Comparison of ENCODE assay signal across 8 mouse cellular contexts in genomic region chr4:103346058-103346457, GRCm38 (mm10). TPM values are rescaled to one million over a fixed set of nuclear protein-coding genes. Genes with fewer than 3 reads are reported as not detected.
DNase-seq lines count a peak whose midpoint lies in the region; TF ChIP-seq lines count a peak whose summit lies in the region.

No protein-coding gene starts in this region.

- TF ChIP-seq CTCF in C2C12 (IDR thresholded peaks at IDR 0.05; ENCODE audit: control insufficient read depth, insufficient read depth, insufficient read length): peak; percentile 12

- H3K4me3 ChIP-seq in C2C12 (ENCODE audit: insufficient read depth, poor library complexity, severe bottlenecking): no peak overlapping the region

- intact Hi-C loops in left cerebral cortex, postnatal 14 days (cut with DNase I): loop anchor here (10.0 kb wide), 2 partner anchors 181 to 361 kb away; no protein-coding TSS in a partner anchor

- H3K79me2 ChIP-seq in C2C12 (ENCODE audit: control insufficient read depth, insufficient read depth): no peaks in the 10 kb centered on the region

- H3K79me3 ChIP-seq in C2C12 (ENCODE audit: low read depth): no peaks in the 10 kb centered on the region

- H3K36me3 ChIP-seq in C2C12 (ENCODE audit: control insufficient read depth, insufficient read depth): no peaks in the 10 kb centered on the region

- no peak overlapping the region for H3ac ChIP-seq in C2C12 (ENCODE audit: control insufficient read depth, insufficient read length, low read depth)

- no peaks in the 10 kb centered on the region for H3K27me3 ChIP-seq in C2C12 (ENCODE audit: control insufficient read depth, insufficient read depth, insufficient read length)

- peak; percentile 27 for DNase-seq in kidney, adult 18-20 months
- DNase-seq in kidney, postnatal 10 days: no peak
- DNase-seq in NIH3T3 (ENCODE audit: low read depth): peak; percentile 84
- peak; percentile 37 for DNase-seq in embryo, embryonic 11.5 days (ENCODE audit: low read depth, low spot score)
- peak; percentile 41 to 74 for DNase-seq in left cerebral cortex, postnatal 14 days (ENCODE audit: low spot score in 2 of 2)
- peak; percentile 40 for DNase-seq in telencephalon, adult 2 months (ENCODE audit: low read depth, low spot score)
- no peak for DNase-seq in frontal cortex, postnatal 25 days (ENCODE audit: low spot score in 2 of 2)

TF ChIP-seq in C2C12, 6 proteins besides CTCF, POLR2A, EP300 and RAD21:
- no peak for TF ChIP-seq MAX (IDR thresholded peaks at IDR 0.05)
- TF ChIP-seq CEBPB (IDR thresholded peaks at IDR 0.05; ENCODE audit: low read depth): no peak
- no peak for TF ChIP-seq FOSL1 (IDR thresholded peaks at IDR 0.05; ENCODE audit: insufficient read depth, low read length, poor library complexity, severe bottlenecking)
- TF ChIP-seq USF1 (IDR thresholded peaks at IDR 0.05; ENCODE audit: low read depth): no peak

RNA-seq across cellular contexts. Expression of gene Oma1, which starts 32.4 kb away (rescaled TPM):
- 5.9 TPM for polyA plus RNA-seq in C2C12 (2012; fragmentation: generic; extraction: Trizol)
- 1 to 10 TPM; 6.1 to 9.5 TPM for total RNA-seq in left cerebral cortex, postnatal 14 days (2021)

RNA-seq across cellular contexts. Expression of gene 4921539E11Rik, which starts 55.4 kb away (rescaled TPM):
- not detected for polyA plus RNA-seq in C2C12 (2012; fragmentation: generic; extraction: Trizol)
- total RNA-seq in left cerebral cortex, postnatal 14 days (2021): not detected

Comparison
In these comparisons a context has a peak if more than half of its experiments do, and no peak if none do; other contexts are left out.
1. DNase-seq: peak in kidney, adult 18-20 months (single experiment), NIH3T3 (single experiment), embryo, embryonic 11.5 days (single experiment), left cerebral cortex, postnatal 14 days (2 of 2) and telencephalon, adult 2 months (single experiment); none in kidney, postnatal 10 days (single experiment) and frontal cortex, postnatal 25 days (0 of 2).